ENCODE assay signal across 1 mouse cellular context in the genomic region with DNA sequence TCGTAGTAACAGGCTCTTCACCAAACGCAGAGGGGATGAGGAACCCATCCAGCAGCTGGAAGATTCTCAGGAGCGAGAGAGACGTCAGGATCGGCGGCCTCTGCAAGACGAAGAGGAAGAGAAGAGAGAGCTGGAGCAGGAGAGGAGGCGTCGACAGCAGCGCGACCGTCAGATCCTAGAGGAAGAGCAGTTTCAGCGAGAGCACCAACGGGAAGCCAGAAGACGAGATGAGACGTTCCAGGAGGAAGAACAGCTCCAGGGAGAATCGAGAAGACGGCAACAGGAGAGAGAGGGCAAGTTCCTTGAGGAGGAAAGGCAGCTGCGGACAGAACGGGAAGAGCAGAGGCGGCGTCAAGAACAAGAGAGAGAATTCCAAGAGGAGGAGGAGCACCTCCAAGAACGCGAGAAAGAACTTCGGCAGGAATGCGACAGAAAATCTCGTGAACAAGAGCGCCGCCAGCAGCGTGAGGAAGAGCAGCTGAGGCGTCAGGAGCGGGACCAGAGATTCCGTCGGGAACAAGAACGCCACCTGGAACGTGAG.
TF ChIP-seq lines count a peak whose summit lies in the region.

No protein-coding gene starts in this region.

TF ChIP-seq in ES-E14, 5 proteins besides CTCF, POLR2A, EP300 and RAD21:
- no peak for TF ChIP-seq MAFK (IDR thresholded peaks at IDR 0.05; ENCODE audit: insufficient read depth, low read depth, low read length)
- no peak for TF ChIP-seq ZC3H11A (IDR thresholded peaks at IDR 0.05; ENCODE audit: borderline replicate concordance, low read depth, low read length)
- TF ChIP-seq CHD2 (IDR thresholded peaks at IDR 0.05; ENCODE audit: low read depth, low read length): no peak
- TF ChIP-seq HCFC1 (IDR thresholded peaks at IDR 0.05; ENCODE audit: borderline replicate concordance, insufficient read depth, low read length): no peak
- TF ChIP-seq ZNF384 (IDR thresholded peaks at IDR 0.05; ENCODE audit: low read depth, low read length): no peak
TF ChIP-seq in ES-E14: peak in this region for 0.
